ENCODE assay signal across 8 mouse cellular contexts in genomic region chr13:37508385-37509351, GRCm38 (mm10).
DNase-seq lines count a peak whose midpoint lies in the region; ATAC-seq lines count a peak whose summit lies in the region.

No protein-coding gene starts in this region.

- H3K9ac ChIP-seq in hindbrain, embryonic 15.5 days: no peak overlapping the region
- H3K9ac ChIP-seq in liver, embryonic 11.5 days (ENCODE audit: low read depth, low read length): no peak overlapping the region; the same call in 1 of the 2 replicates

- no peaks in the 10 kb centered on the region for H3K36me3 ChIP-seq in forebrain, embryonic 10.5 days (replicated peaks)
- no peaks in the 10 kb centered on the region for H3K36me3 ChIP-seq in hindbrain, embryonic 15.5 days
- no peaks in the 10 kb centered on the region for H3K36me3 ChIP-seq in liver, embryonic 11.5 days (ENCODE audit: control insufficient read depth, insufficient read depth, low read length)

- no peak overlapping the region for H3K4me2 ChIP-seq in hindbrain, embryonic 15.5 days
- H3K4me2 ChIP-seq in liver, embryonic 11.5 days: peak overlapping the region; percentile 56

- peak; percentile 66 for DNase-seq in ovary, adult 18-20 months (ENCODE audit: low spot score)
- DNase-seq in ovary, postnatal 10 days (ENCODE audit: low spot score): no peak
- no peak for DNase-seq in forebrain, embryonic 10.5 days (ENCODE audit: extremely low spot score, low spot score)
- DNase-seq in liver, embryonic 11.5 days (ENCODE audit: low spot score): peak; percentile 48
- DNase-seq in retina, postnatal 1 day: peak; percentile 39
- no peak for DNase-seq in urinary bladder, adult 18-20 months (ENCODE audit: low spot score in 2 of 2)
- no peak for DNase-seq in urinary bladder, postnatal 36 days (ENCODE audit: low spot score in 2 of 2)

- no peaks in the 10 kb centered on the region for H3K9me3 ChIP-seq in forebrain, embryonic 10.5 days
- H3K9me3 ChIP-seq in hindbrain, embryonic 15.5 days: no peaks in the 10 kb centered on the region
- H3K9me3 ChIP-seq in liver, embryonic 11.5 days (ENCODE audit: control insufficient read depth, low read length): no peaks in the 10 kb centered on the region

- no peak overlapping the region for H3K4me3 ChIP-seq in forebrain, embryonic 10.5 days
- H3K4me3 ChIP-seq in hindbrain, embryonic 15.5 days: no peak overlapping the region
- H3K4me3 ChIP-seq in liver, embryonic 11.5 days (ENCODE audit: low read depth, low read length): no peak overlapping the region

- H3K27ac ChIP-seq in forebrain, embryonic 10.5 days: peak overlapping the region; percentile 77
- H3K27ac ChIP-seq in hindbrain, embryonic 15.5 days (replicated peaks): no peak overlapping the region
- peak overlapping the region; percentile 68 for H3K27ac ChIP-seq in liver, embryonic 11.5 days (ENCODE audit: low read depth, low read length)

- 54% methylated on average over 19 of the region's 19 CpGs for WGBS in forebrain, embryonic 10.5 days
- 50% methylated on average over 19 of the region's 19 CpGs for WGBS in hindbrain, embryonic 15.5 days
- WGBS in liver, embryonic 11.5 days: 26% methylated on average over 19 of the region's 19 CpGs

- peak; percentile 32; the same call in 1 of the 2 replicates for ATAC-seq in hindbrain, embryonic 15.5 days (ENCODE audit: low FRiP score, low read depth)
- ATAC-seq in liver, embryonic 11.5 days (replicated peaks; ENCODE audit: low FRiP score): no peak; the same call in 1 of the 2 replicates

- peaks cover 54% of the 10 kb centered on the region for H3K4me1 ChIP-seq in forebrain, embryonic 10.5 days
- H3K4me1 ChIP-seq in hindbrain, embryonic 15.5 days (replicated peaks): peaks cover 20% of the 10 kb centered on the region
- peaks cover 31% of the 10 kb centered on the region for H3K4me1 ChIP-seq in liver, embryonic 11.5 days (replicated peaks; ENCODE audit: control insufficient read depth, insufficient read depth, low read length)

- peaks cover 17% of the 10 kb centered on the region; the same call in 1 of the 2 replicates for H3K27me3 ChIP-seq in forebrain, embryonic 10.5 days (ENCODE audit: poor library complexity, severe bottlenecking)
- H3K27me3 ChIP-seq in hindbrain, embryonic 15.5 days: no peaks in the 10 kb centered on the region
- H3K27me3 ChIP-seq in liver, embryonic 11.5 days (replicated peaks; ENCODE audit: control insufficient read depth, insufficient read depth, low read length): no peaks in the 10 kb centered on the region

Comparison
In these comparisons a context has a peak if more than half of its experiments do, and no peak if none do; other contexts are left out.
1. DNase-seq: peak in ovary, adult 18-20 months (single experiment), liver, embryonic 11.5 days (single experiment) and retina, postnatal 1 day (single experiment); none in ovary, postnatal 10 days (single experiment), forebrain, embryonic 10.5 days (single experiment), urinary bladder, adult 18-20 months (0 of 2) and urinary bladder, postnatal 36 days (0 of 2).